Mouse (Mus musculus): Measurements from ENCODE around the gene Rnpepl1.

- TF ChIP-seq CTCF (conservative IDR thresholded peaks at IDR 0.05; ENCODE audit: low read length), result no peak
- no peak for TF ChIP-seq NANOG (IDR thresholded peaks at IDR 0.05; ENCODE audit: borderline replicate concordance, low read length)
- no peak for TF ChIP-seq POU5F1 (IDR thresholded peaks at IDR 0.05; ENCODE audit: borderline replicate concordance, low read length)
These were observed 16.7 kb upstream of the Rnpepl1 start for GRCm38 (mm10) chr1:92893896-92894295.
